Mouse (Mus musculus): ENCODE data around the gene Atp1a1.

GRCm38 (mm10) chr3:101597317-101598096 is 7.0 kb downstream of the Atp1a1 start:
- TF ChIP-seq CTCF (IDR thresholded peaks at IDR 0.05; ENCODE audit: low read depth) (no peak), EP300 (optimal IDR thresholded peaks at IDR 0.05) (no peak)
